Mouse (Mus musculus) thymus, postnatal 10 days (tissue): ENCODE results near the gene Tpm1.
A peak's percentile ranks its signal among the peaks of the same experiment; 100 is the strongest.

Source experiments
- DNase-seq, 2 experiments: peaks; one replicate each; pipeline ENCODE4 v3.0.0; 2021; ENCODE audit warnings: low spot score in 2 of 2

The Tpm1 gene

DNA sequence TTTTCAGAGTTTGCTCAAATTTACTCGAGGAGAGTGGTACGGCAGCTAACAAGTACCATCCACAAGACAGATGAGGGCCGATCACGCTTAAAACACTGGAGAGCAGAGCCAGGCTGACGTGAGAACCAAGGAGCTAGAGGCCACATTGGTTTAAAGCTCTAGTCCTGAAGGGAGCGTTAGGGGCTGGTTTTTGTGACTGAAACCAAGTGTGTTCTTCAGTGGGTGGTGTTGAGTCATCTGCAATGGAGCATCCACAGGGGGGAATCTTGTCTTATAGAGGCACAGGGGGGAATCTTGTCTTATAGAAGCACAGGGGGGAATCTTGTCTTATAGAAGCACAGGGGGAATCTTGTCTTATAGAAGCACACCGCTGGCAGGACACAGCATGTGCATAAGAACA, 22.3 kb downstream of the Tpm1 start:
- no peak for DNase-seq

DNA sequence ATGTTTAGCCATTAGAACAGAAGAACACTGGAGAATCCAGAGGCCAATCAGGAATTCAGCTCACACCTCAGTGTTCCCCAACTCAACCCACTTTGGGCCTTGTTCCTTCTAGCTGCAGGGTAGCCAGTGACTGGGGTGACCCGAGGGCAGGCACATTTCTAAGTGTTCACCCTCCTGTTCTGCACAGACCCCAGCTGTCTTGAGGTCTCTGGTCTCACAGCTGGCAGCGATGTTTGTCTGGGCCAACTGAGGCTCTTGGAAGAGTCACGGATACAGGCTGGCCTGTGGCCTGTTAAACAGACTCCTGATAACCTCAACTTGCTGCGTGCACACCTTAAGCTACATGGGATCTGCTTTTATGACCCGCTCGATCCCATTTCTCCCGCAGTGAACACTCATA, 23.1 kb downstream of the Tpm1 start:
- DNase-seq, result no peak

DNA sequence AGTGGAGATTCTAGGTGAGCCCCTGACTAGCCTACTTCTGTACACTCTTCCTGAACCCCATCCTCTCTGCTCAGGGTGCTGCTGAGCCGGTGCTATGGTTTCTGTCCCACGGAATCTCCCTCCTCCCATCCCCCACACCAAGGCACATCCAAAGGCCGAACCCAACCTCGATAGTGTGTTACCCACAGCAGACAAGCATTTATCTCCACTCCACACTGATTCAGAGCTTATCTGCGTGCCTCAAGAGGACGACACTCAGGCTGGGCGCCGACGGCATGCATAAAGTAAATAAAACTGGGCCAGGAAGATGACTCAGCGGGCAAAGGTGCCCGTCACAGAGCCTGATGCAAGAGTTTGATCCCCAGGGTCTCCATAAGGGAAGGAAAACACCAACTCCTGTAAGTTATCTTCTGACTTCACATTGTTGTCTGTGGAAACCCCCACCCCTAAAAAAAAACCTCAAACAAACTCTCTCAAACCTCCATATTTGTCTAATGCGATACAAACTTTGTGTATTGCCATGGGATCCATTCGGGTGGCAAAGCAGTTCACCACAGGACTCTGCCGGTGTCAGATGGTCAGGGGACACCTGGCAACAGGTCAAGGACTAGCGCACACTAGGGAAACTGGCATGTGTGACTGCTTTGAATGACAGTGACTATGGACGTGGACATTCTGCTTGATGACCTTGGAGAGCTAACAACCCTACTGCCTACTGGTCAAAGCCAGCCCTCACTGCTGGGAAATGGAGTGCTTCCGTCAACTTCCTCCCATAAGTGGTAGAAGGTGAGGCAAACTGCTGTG, 24.1 kb downstream of the Tpm1 start:
- no peak for DNase-seq

DNA sequence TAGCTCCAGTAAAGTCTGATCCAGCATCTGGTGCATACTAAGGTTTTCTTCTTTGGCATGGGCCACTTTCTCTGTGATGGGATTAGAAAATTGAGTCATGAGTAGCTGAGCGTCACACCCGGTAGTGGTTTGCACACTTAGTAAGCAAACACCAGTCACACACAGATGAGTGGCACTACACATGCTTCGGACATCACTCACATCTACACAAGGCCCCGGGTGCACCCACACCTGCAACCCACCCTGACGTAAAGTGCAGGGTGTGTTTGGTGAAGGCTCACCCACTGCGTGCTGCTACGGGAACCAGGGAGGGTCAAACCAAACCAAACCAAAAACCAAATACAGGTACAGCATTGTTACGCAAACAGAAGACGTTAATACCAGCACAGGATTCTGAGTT, 25.8 kb downstream of the Tpm1 start:
- DNase-seq, result no peak

DNA sequence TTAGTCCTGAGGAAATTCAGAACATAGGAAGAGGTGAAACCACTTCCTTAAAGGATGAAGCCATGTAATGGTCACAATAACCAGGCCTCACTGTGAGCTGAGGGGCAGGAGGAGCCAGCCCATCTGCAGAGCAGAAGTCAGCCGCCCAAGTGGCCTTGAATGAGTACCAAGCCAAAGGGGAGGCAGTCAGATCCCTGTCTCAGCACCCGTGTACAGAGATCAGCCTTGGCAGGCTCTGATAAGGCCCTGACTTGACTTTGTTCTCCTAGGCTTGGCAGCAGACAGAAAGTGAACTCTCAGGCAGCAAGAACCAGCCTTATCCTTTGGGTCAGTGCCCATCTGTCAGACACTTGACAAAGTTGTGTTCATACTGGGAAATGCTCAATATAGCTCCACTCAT, 29.1 kb downstream of the Tpm1 start:
- DNase-seq, result no peak

DNA sequence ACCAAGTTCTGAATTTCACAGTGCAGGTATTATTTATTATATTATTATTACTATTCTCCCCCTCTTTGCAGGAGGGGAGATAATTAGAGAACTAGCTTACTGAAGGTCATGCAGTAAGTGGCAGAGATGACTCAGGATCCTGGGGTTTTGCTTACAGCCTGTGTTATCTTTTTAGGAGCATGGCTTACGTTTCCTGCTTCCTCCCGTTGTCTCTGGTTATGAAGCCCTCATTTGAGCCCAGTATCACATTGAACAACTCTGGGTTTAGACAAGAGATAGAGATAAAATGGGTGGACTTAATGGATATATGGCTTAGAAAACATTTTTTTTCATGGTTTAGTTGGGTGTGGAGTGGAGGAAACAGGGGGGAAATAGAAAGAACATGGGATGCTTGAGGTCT, 35.7 kb downstream of the Tpm1 start:
- DNase-seq, result no peak

DNA sequence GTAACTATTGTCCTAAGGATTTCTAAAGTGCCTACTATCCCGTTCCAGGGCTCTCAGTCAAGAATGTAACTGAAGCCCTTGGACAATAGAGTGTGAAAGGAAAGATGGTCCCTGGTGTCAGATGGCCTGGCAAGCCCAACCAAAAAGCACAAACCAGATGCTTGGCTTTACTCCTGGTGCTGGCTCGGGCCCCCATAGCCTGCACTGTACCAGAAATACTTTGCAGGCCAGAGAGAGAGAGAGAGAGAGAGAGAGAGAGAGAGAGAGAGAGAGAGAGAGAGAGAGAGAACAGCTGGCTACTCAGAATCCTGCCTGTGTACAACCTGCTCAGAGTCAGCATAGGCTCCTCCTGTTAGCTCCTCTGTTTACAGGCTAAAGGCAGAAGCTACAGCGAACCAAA, 36.7 kb downstream of the Tpm1 start:
- no peak for DNase-seq

DNA sequence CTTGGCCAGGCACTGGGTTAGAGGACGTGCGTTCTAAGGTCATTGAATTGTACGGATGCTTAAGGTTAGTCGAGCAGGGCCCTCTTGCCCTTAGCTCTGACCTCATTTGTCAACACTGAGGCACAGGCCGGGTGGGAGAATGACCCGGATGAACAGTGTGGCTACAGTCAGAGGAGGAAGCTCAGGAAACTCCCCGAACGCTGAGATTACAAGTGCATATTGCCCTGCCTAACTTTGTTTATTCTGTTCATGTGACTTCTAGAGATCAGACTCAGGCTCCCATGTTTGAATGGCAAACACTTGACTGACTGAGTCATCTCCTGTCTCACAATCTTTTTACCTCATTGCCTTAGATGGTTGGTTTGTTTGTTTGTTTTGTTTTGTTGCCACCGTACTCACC, 37.7 kb downstream of the Tpm1 start:
- DNase-seq, result no peak

DNA sequence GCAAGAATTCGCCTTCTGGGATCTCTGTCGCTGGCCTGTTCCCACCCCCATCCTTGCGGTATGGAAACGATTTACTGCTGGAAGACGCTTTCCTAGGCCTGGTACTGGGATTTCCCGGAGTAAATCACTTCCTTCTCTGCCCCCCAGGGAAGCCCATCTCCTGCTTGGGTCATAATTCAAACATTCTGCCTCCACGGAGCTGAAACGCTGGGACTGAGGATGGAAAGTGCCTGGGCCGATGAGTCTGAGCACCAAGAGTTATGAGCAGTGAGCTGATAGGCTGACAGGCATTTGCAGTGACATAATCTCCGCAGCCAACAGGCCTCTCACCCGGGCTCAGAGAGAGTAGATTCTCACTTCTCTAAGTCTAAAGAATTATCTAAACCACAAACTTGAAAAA, 40.4 kb downstream of the Tpm1 start:
- no peak for DNase-seq

DNA sequence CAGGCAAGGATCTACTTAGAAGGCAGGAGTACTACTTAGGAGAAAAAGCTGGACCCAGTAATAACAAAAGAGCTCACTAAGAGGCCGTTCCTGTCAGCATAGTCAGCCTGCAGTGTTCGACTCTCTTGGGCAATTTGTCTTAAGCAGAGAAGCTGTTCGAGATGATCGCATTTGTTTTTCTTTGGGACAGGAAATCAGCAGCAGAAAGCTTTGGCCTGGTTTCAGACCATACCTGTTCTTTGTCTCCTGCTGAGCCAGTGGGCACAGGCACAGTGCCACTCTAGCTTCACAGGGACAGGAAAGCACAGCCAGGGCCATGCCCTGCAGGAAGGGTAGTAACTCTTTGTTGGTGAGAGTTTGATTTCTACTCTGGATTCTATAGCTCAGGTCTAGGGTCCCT, 42.8 kb downstream of the Tpm1 start:
- no peak for DNase-seq

DNA sequence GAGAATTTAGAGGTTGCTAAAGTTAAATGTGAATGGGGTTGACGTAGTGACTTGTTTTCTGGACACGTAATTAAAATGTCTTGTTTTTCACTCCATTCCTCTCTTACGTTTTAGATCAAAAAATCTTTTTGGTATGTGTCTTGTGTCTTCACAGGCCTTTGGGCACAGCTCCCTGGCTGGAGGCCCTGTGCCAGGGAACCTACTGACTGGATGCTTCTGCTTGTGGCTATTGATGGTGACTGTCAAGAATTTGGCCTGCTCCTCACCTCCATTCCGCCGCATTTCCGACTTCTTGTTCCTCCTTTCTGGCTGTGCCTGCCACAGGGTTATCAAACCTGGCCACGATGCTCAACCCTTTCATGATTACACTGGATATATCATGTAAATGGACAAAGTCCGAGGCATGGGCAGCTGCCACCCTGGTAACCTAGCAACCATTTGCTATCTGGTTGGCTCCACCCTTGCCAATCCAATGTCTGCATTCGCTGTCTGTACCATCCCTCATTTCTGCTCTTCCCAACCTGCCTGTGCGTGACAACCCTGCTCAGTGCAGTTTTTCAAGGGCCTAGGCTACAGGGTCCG, 44.0 kb downstream of the Tpm1 start:
- DNase-seq, result no peak

DNA sequence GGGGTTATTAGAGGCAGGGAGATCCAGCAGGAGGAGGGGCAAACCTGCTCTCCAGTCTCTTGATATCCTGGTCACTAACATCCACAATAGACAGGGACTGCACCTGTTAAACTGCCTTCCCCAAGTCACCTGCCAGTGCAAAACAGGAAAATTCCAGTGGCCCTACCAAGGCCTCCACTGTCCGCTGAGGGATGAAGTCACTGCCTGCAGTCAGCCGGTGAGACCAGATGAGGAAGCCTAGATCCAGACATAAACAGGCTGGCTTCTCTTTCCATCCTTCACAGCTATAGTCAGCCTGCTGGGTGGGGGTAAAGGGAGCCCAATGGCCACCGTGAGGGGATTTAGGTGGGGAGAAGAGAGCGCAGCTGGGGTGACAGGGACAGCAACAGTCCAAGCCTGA, 45.5 kb downstream of the Tpm1 start:
- DNase-seq, result no peak

DNA sequence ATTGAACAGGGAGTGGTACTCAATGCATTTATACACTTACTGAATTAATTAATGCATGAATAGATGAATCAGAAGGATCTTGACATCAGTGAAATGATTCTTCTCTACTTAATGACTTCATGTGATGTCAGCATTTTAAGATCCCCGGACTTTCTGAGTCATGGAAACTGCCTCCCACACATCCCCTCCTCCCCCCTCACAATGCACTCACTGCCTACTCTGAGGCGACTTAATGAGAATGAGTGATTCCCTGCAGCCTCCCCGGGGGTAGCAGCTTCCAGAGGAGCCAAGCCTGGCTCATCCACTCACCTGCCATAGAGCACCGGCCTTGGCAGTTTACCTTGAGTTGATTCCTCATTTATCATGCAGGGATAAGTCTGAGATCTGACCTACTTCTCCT, 46.0 kb downstream of the Tpm1 start:
- DNase-seq, result no peak

DNA sequence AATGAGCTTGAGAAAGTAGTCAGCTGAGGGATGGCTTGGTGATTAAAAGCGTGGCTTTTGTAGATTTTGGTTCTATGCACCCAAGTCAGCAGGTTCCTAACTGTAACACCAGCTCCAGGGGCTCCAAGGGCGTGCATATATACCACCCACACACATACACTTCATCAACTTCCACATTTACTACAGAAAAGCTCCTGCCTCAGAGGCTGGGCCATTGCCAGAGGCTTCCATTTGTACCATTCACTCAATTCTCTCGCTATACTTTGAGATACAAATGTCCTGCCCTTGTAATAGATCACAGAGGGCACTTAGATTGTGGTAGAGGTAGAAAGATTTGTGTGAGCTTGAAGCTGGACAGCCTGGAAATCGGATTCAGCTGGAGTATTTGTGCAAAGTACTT, 47.7 kb downstream of the Tpm1 start:
- no peak for DNase-seq

DNA sequence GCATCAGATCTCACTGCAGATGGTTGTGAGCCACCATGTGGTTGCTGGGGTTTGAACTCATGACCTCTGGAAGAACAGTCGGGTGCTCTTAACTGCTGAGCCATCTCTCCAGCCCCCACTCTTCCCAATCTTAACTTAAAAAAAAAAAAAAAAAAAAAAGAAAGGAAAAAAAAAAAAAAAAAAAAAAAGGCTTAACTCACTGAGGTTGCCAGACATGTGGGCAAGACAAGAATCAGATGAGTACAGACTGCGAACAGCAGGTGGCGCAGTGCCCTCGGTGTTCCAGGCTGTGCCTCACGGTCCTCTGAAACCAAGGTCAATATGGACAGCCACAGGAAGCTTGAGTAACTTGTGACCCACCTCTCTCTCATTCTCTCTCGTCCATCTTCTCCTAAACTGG, 48.2 kb downstream of the Tpm1 start:
- DNase-seq, result peak; percentile 40 to 63

DNA sequence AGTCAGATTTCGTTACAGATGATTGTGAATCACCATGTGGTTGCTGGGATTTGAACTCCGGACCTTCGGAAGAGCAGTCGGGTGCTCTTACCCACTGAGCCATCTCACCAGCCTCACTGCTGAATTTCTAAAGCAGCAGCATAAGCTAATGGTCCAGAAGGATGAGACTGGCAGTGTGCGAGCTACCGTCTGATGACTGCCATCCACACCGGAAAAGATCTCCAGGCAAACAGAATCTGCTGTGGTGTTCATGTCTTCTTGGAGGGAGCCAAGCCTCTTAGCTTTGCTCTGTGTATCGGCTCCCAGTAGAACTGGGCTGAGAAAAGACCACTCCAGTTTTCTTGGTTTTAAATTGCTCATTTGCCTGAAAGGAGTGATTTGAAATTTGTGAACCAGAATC, 49.5 kb downstream of the Tpm1 start:
- no peak for DNase-seq

DNA sequence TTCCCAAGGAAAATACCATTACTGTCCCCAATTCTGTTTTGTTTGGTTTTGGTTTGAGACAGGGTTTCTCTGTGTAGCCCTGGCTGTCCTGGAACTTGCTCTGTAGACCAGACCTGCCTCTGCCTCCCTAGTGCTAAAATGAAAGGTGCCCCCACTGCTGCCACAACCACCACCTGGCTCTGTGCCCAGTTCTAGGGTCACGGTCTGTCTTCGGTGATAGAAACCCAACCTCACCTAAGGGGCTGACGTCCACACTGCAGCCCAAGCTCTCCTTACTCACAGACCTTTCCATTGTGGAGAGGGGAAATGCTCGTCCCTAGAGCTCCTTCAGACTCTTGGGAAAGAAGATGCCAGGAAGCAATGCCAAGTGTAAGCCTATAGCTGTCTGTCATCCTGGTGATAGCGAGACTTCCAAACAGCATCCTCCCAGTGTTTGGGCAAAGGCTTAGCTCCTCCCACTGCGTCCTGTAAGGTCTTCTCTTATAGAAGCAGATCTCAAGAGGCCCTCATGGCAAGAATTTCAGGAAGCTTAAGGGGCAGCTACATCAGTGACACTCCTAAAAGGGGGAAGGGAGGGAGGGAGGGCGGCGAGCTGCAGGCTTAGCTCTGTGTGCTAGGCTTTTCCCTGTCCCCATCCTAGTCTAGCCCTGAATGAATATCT, 57.3 kb downstream of the Tpm1 start:
- DNase-seq, result no peak

DNA sequence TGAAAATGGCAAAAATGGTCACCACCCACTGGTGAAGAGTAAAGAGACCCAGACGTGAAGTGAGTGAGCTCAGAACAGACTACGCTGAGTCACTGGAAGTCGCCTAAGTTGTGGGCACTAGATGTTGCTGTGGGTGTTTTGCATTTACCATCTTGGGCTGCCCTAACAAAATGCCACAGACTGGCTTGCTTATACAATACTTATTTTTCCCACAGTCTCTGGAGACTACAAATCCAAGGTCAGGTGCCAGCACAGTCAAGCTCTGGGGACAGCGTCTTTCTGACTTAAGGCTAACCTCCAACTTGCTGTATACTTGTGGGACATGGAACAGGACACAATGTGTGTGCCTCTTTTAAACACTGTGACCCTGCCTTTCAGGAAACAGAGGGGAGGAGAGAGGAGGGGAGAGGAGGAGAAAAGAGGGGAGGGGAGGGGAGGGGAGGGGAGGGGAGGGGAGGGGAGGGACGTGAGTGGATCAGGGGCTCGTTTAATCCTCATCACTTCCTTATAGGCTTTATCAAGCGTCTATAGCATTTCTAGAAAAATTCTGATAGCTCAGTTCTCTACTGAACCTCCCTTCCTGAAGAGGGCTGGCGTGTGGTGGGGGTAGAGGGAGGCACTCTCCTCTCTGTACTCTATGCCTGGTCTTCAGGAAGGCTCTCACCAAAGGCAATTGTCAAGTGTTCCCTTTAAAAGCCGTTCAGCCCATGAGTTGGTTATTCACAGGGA, 58.0 kb downstream of the Tpm1 start:
- DNase-seq, result no peak

DNA sequence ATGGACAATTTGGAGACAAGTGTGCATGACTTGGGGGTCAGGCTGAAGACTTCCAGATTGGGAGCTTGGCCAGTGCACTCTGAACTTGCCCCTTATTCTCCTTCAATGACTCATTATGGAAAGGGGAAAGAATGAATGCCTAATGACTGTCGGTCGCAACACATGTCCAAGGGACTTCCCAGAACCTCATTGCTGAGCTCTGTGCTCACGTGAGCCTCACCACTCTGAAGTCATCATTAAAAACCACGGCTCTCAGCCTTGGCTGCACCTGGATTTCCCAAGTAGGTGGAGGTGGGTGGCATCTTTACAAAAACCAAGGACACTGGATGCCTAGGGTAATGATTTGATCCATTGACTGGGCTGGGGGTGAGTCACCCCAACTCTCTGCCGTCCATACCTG, 59.2 kb downstream of the Tpm1 start:
- DNase-seq, result no peak

DNA sequence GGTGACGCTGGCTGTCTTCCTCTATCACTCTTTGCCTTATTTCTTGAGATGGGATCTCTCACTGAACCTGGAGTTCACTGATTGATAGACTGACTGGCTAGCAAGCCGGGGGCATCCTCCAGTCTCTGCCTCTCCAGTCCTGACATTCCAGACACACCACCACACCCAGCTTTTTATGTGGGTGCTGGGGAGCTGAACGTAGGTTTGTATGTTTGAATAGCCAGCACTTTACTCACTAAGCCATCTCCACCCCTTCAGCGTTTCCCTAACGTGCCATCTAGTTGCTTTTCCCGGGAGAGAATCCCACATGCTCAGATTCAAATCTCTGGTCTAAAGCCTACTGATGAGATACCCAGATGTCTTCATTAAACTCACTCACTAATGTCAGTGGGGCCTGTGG, 59.6 kb downstream of the Tpm1 start:
- DNase-seq, result no peak

DNA sequence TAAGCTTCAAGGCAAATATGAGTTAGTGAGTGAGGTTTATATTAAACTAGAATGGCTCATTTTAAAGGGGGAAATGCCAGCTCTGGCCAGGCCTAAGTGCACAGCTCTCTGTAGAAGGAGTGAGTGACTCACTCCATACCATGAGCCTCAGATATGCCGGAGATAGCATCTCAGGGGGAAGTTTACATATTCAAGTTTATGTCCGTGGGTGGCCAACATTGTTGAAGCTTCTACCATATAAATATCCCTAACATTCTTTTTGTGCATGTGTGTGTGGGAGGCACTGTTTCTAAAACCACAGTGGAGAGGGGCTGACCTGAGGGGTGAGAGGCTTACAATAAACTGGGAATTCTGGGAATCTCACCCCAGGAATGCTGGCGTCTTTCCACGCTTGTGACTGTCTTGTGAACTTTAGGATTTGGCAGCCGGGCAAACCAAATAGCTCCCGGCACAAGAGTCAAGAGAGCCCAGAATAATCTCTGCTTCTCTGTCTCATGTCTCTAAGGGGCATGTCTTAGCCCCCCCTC, 60.3 kb downstream of the Tpm1 start:
- DNase-seq, result no peak

DNA sequence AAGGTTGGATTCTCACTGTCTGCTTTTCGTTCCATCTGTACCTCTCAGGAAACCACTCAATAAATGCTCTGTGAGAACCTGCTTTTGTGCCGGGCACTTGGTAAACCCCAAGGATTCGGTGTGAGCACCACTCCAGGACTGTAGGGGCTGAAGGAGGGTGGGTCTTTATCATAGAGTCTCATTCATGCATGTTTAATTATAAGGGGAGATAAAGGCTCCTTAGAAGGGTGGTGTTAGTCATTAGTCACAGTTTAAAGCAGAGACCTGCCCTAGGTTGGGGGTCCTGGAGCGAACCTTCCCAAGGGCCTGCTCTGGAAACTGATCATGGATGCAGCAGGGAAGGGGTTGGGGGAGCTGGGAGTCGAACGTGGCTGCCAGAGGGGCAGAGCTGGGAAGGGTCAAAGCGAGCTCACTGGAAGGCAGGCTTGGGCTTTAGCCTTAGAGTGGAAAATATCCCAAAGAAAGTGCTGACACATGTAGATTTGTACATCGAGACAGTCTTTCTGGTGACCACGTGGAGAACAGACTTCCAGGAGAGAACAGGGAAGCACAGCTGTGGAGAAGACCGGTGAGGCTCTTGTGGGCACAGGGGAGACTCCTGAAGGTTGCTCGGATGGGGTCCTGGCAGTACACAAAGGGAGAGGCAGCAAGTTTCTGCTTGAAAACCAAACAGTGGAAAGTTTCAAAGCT, 60.9 kb downstream of the Tpm1 start:
- DNase-seq, result no peak
